Mouse (Mus musculus) intestine, postnatal 0 days (tissue): ENCODE measurements around the gene Crbn. TPM values are rescaled to one million over a fixed set of nuclear protein-coding genes. Genes with fewer than 3 reads are reported as not detected.

Source experiments
- ATAC-seq: fragments of 200-750 bp; cut with Nextera tagmentation; 2 replicates; pipeline ENCODE4 v1.8.0; 2017; ENCODE audit warnings: mild to moderate bottlenecking, moderate TSS enrichment, moderate library complexity
- H3K27ac ChIP-seq: fragments of 300-500 bp; sonication (generic); 2 replicates; pipeline ENCODE4 v1.5.1; 2014; ENCODE audit warnings: mild to moderate bottlenecking, low read depth, low read length, moderate library complexity
- H3K27me3 ChIP-seq: fragments of 300-500 bp; sonication (generic); replicated peaks from 2 replicates; pipeline ENCODE4 v1.6.1; 2014; ENCODE audit warnings: low read length, mixed read lengths; ENCODE audit not compliant: control insufficient read depth, insufficient read depth
- H3K36me3 ChIP-seq: fragments of 300-500 bp; sonication (generic); 2 replicates; pipeline ENCODE4 v1.6.1; 2014; ENCODE audit warnings: mild to moderate bottlenecking, moderate library complexity; ENCODE audit not compliant: control insufficient read depth, insufficient read depth
- H3K4me1 ChIP-seq: fragments of 300-500 bp; sonication (generic); replicated peaks from 2 replicates; pipeline ENCODE4 v1.6.1; 2014; ENCODE audit warnings: antibody characterized with exemption, low read length, mixed read lengths; ENCODE audit not compliant: control insufficient read depth, insufficient read depth
- H3K4me2 ChIP-seq: fragments of 300-500 bp; sonication (generic); replicated peaks from 2 replicates; pipeline ENCODE4 v1.6.1; 2014; ENCODE audit warnings: low read depth, mild to moderate bottlenecking, moderate library complexity
- H3K4me3 ChIP-seq: fragments of 300-500 bp; sonication (generic); 2 replicates; pipeline ENCODE4 v1.5.1; 2014; ENCODE audit warnings: low read depth, low read length
- H3K9ac ChIP-seq: fragments of 300-500 bp; sonication (generic); 2 replicates; pipeline ENCODE4 v1.6.1; 2014; ENCODE audit warnings: mild to moderate bottlenecking, low read depth, low read length
- H3K9me3 ChIP-seq: fragments of 300-500 bp; sonication (generic); 2 replicates; pipeline ENCODE4 v1.6.1; 2016; ENCODE audit warnings: mixed run types; ENCODE audit not compliant: control insufficient read depth
- CTCF ChIP-seq: sonication (generic); IDR thresholded peaks from 2 replicates; pipeline ENCODE4 v1.5.1; 2016; ENCODE audit warnings: low read depth, mild to moderate bottlenecking, control low read depth, antibody characterized with exemption, moderate library complexity
- WGBS: fragments of 180-500 bp; shearing (Covaris S2); extraction: QIAGEN DNeasy Blood & Tissue Kit; methylation state at CpG from one replicate; pipeline ENCODE4 v1.1.7; 2014; 5-methylcytosine and 5-hydroxymethylcytosine counted together
- polyA plus RNA-seq: library from polyadenylated mRNA; unstranded; fragments of >200 nt; fragmentation: Nextera tagmentation; extraction: Ambion mirVana; gene quantifications from 2 replicates; pipeline ENCODE4 v1.2.1, GENCODE M21; 2015

Gene Crbn
- polyA plus RNA-seq, 1 experiment from 2014 or later, result 54.8 TPM

DNA sequence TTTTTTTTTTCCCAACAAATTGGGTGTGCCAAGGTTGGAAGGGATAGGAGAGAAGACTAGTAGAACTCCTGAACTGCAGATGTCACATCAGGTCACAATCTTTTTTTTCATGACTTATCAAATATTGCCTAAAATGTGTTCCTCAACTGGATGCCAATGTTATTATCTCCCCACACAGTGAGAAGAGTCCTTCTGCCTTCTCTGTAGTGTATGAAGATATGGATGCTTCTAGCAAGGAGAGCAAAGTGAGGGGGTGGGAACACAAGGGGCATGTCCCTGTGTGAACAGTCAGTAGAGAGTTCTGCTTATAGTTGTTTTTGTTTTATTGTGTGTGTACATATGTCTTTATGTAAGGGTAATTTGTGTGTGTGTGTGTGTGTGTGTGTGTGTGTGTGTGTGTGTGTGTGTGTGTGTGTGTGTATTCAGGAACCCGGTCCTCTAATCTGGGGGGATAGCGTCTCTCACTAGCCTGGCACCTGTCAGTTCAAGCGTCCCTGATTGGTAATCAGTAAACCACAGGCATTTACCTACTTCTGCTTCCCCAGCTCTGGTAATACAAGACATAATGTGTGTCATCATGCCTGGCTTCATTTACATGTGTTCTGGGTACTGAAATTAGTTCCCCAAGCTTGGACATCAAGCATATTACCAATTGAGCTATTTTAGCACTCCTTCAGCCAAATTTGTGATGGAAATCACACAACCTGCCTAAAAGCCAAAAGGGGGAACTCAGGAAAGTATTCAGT lies 39.2 kb downstream of the Crbn start:
- Histone ChIP-seq H3K36me3 (no peaks in the 10 kb centered on the region), H3K4me3 (no peak overlapping the region), H3K9me3 (no peaks in the 10 kb centered on the region), H3K27ac (no peak overlapping the region), H3K27me3 (no peaks in the 10 kb centered on the region; the same call in 1 of the 2 replicates), H3K9ac (no peak overlapping the region), H3K4me1 (no peaks in the 10 kb centered on the region), H3K4me2 (no peak overlapping the region)
- TF ChIP-seq CTCF, result no peak
- ATAC-seq, result no peak
- 88% methylated on average over 3 of the region's 3 CpGs for WGBS

DNA sequence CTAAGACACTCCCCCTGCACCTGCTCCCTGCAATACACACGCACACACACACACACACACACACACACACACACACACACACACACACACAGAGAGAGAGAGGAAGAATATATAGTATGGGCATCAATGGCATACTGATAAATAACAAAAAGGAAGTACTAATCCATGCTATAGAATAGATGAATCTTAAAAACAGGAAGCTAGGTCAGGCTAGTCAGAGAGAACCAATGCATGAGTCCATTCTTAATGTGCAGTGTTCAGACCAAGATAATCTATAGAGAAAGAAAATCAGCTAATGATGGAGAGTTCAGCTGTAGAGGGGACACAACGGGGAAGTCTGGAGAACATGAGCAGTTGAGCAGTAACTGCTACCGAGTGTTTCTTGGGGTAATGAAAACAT lies 41.6 kb downstream of the Crbn start:
- Histone ChIP-seq H3K27me3 (no peaks in the 10 kb centered on the region), H3K4me2 (no peak overlapping the region), H3K27ac (no peak overlapping the region), H3K4me3 (no peak overlapping the region), H3K9me3 (no peaks in the 10 kb centered on the region), H3K36me3 (no peaks in the 10 kb centered on the region), H3K9ac (no peak overlapping the region), H3K4me1 (no peaks in the 10 kb centered on the region)
- WGBS, result 71% methylated on average over 3 of the region's 3 CpGs
- ATAC-seq, result no peak
- no peak for TF ChIP-seq CTCF

DNA sequence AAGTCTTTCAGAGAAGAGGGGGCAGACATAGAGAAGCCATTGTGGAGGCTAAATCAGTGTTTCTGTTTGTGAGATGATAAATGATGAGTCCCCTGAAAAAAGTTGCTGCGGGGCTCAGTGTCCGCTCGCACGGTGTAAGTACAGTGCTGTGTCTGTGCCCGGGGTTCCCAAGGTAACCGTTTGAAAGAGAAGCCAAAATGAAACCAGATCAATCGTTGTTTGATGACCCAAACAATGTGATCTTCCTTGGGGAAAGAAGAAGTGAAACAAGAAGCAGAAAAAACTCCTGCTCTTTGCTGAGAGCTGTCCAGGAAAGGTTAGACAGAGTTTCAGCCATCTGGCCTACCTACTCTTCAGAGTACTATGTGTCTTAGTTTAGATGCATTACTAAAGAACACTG lies 49.6 kb downstream of the Crbn start:
- Histone ChIP-seq H3K36me3 (no peaks in the 10 kb centered on the region), H3K27me3 (no peaks in the 10 kb centered on the region), H3K4me1 (no peaks in the 10 kb centered on the region), H3K4me2 (no peak overlapping the region), H3K9ac (no peak overlapping the region), H3K9me3 (no peaks in the 10 kb centered on the region), H3K4me3 (no peak overlapping the region), H3K27ac (no peak overlapping the region)
- 85% methylated on average over 7 of the region's 7 CpGs for WGBS
- no peak for ATAC-seq
- TF ChIP-seq CTCF, result no peak

DNA sequence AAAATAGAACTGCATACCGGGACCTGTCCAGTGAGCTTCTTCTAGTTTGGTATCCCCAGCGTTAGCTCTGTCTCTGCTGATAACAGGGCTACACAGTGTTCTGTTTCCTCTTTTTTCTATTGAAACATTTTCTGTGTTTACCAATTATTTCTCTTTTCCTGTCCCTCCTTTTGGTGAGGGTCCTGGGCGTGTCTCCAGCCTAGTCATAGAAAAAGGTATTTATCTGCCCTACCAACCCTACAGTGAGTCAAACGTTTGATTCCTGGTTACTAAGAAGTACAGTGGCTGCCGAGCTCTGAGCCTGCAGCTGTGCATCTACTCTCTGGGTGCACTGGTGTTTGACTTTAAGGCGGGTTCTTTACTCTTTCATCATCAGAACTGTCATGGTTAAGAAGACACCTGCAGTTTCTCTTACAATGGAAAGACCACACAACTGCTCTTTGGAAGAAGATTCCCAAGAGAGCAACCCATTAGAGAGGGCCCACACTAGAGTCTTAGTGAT lies 50.9 kb downstream of the Crbn start, which contains the start of gene Il5ra:
Il5ra (minus strand) TSS at position 151 of the 502 bp plus-strand sequence.
- Histone ChIP-seq H3K4me1 (no peaks in the 10 kb centered on the region), H3K36me3 (no peaks in the 10 kb centered on the region), H3K9me3 (no peaks in the 10 kb centered on the region), H3K4me3 (no peak within 1 kb of the TSS), H3K27ac (no peak within 1 kb of the TSS), H3K9ac (no peak within 1 kb of the TSS), H3K27me3 (no peaks in the 10 kb centered on the region), H3K4me2 (no peak within 1 kb of the TSS)
- ATAC-seq, result no peak
- no peak for TF ChIP-seq CTCF
- WGBS, result 55% methylated on average over 6 of the region's 6 CpGs

DNA sequence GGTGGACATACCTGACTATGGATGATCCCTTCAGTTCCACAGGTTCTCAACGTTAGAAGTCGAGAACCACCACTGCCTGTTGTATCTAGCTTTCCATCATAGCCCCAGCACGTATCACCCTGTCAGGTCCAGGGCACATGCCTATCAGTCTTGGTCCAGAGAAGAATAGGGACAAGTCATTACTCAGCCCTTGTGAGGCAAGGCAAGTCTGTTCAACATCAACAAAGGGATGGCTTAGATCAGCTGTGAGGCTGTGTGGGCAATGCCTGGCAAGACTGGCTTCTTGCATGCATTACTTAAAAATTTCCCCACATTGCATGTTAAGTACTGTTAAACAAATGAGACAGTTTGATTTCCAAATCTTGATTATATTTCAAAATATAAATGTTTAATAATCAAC lies 52.1 kb downstream of the Crbn start:
- H3K36me3 ChIP-seq, result no peaks in the 10 kb centered on the region
- WGBS, result 76% methylated on average over 3 of the region's 3 CpGs
- H3K9me3 ChIP-seq, result no peaks in the 10 kb centered on the region
- no peaks in the 10 kb centered on the region for H3K4me1 ChIP-seq
- H3K4me3 ChIP-seq, result no peak overlapping the region
- ATAC-seq, result no peak
- no peak for TF ChIP-seq CTCF
- H3K4me2 ChIP-seq, result no peak overlapping the region
- no peak overlapping the region for H3K27ac ChIP-seq
- H3K9ac ChIP-seq, result no peak overlapping the region
- H3K27me3 ChIP-seq, result no peaks in the 10 kb centered on the region

GRCm38 (mm10) chr6:106747251-106747650 lies 52.6 kb downstream of the Crbn start:
- Histone ChIP-seq H3K27ac (no peak overlapping the region), H3K36me3 (no peaks in the 10 kb centered on the region), H3K9ac (no peak overlapping the region), H3K4me2 (no peak overlapping the region), H3K4me1 (no peaks in the 10 kb centered on the region), H3K4me3 (no peak overlapping the region), H3K27me3 (no peaks in the 10 kb centered on the region), H3K9me3 (no peaks in the 10 kb centered on the region)
- no peak for ATAC-seq
- WGBS, result 93% methylated on average over 5 of the region's 5 CpGs
- no peak for TF ChIP-seq CTCF
